Mouse (Mus musculus) kidney, adult 2 months (tissue): ENCODE data around the gene Cyb5b.

Experiments
- CTCF ChIP-seq: fragments of 200-500 bp; conservative IDR thresholded peaks from 2 replicates; pipeline ENCODE4 v1.5.1; 2011; ENCODE audit warnings: low read depth, mild to moderate bottlenecking, control low read depth, low read length, moderate library complexity, mixed read lengths; ENCODE audit not compliant: insufficient read depth, insufficient read length
- POLR2A ChIP-seq: fragments of 200-500 bp; IDR thresholded peaks from one replicate; pipeline ENCODE4 v1.6.1; 2011; ENCODE audit warnings: low read depth, low read length, control low read depth

- TF ChIP-seq CTCF (no peak), POLR2A (no peak)
Measured at GRCm38 (mm10) chr8:107192631-107193030, 42.2 kb downstream of the Cyb5b start.
